Mouse (Mus musculus) megakaryocyte, embryonic 14.5 days (primary cell): ENCODE measurements around the gene Tnrc6b.

Experiments
- FLI1 ChIP-seq: IDR thresholded peaks from 2 replicates; pipeline ENCODE4 v1.6.1; 2012; ENCODE audit warnings: low read length, inconsistent platforms, mixed read lengths
- GATA1 ChIP-seq: IDR thresholded peaks from 3 replicates; pipeline ENCODE4 v1.6.1; 2012; ENCODE audit warnings: mixed read lengths, low read length, inconsistent platforms, borderline replicate concordance

DNA sequence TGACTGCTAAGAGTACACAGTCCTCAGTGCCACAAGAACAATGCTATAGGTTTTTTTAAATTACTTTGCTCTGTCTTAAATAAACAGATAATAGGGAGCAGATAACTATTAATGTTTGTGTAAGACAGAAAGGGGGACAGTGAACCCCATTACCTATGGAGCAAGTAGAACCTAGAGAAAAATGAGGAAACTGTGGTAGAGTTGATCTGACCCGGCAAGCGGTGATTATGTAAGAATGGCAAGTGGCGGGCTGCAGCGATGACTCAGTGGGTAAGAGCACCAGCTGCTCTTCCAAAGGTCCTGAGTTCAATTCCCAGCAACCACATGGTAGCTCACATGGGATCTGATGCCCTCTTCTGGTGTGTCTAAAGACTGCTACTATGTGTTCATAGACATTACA, 101.7 kb downstream of the Tnrc6b start:
- TF ChIP-seq GATA1 = no peak
- no peak for TF ChIP-seq FLI1
